Mouse (Mus musculus) thymus, adult 2 months (tissue): ENCODE data around the gene Gm20379.

Source experiments
- CTCF ChIP-seq: fragments of 200-500 bp; IDR thresholded peaks from 2 replicates; pipeline ENCODE4 v1.5.1; 2012; ENCODE audit warnings: mild to moderate bottlenecking, control low read depth, low read length, moderate library complexity, borderline replicate concordance; ENCODE audit not compliant: control insufficient read depth, poor library complexity, insufficient read depth; ENCODE audit errors: extremely low read depth
- POLR2A ChIP-seq: fragments of 200-500 bp; IDR thresholded peaks from 2 replicates; pipeline ENCODE4 v1.6.1; 2012; ENCODE audit warnings: mild to moderate bottlenecking, low read length, control low read depth, moderate library complexity; ENCODE audit not compliant: control insufficient read depth, poor library complexity, insufficient read depth; ENCODE audit errors: extremely low read depth

- TF ChIP-seq POLR2A (no peak), CTCF (no peak)
These were observed 20.2 kb downstream of the Gm20379 start for GRCm38 (mm10) chr13:92326030-92326429.
